Mouse (Mus musculus): ENCODE measurements around the gene Camta1.

- TF ChIP-seq CTCF (conservative IDR thresholded peaks at IDR 0.05; ENCODE audit: low read length): no peak
- no peak for TF ChIP-seq NANOG (IDR thresholded peaks at IDR 0.05; ENCODE audit: borderline replicate concordance, low read length)
- no peak for TF ChIP-seq POU5F1 (IDR thresholded peaks at IDR 0.05; ENCODE audit: borderline replicate concordance, low read length)
Measured at GRCm38 (mm10) chr4:150889955-150890315, 971.7 kb downstream of the Camta1 start.
